Mouse (Mus musculus) MEL-GATA-1-ER (cell line): ENCODE results near the gene 1810037I17Rik.
A peak's percentile ranks its signal among the peaks of the same experiment; 100 is the strongest.

ENCODE experiments used
- DNase-seq: peaks from one replicate; pipeline ENCODE4 v3.0.0-alpha.2; 2012; ENCODE audit warnings: low read depth; ENCODE audit errors: extremely low read depth

The 1810037I17Rik gene

GRCm38 (mm10) chr3:122924009-122924914 is at the start of gene 1810037I17Rik:
1810037I17Rik (plus strand) TSS chr3:122924203.
- peak; percentile 79 for DNase-seq

- DNase-seq, result no peak
Observed at GRCm38 (mm10) chr3:122876870-122877269, 47.1 kb upstream of the 1810037I17Rik start.

GRCm38 (mm10) chr3:122877543-122877942 is 46.5 kb upstream of the 1810037I17Rik start:
- no peak for DNase-seq

GRCm38 (mm10) chr3:122878705-122879315 is 45.2 kb upstream of the 1810037I17Rik start:
- no peak for DNase-seq

GRCm38 (mm10) chr3:122887505-122888301 is 36.3 kb upstream of the 1810037I17Rik start:
- no peak for DNase-seq

GRCm38 (mm10) chr3:122888371-122888819 is 35.6 kb upstream of the 1810037I17Rik start:
- peak; percentile 6 for DNase-seq

GRCm38 (mm10) chr3:122894772-122895171 is 29.2 kb upstream of the 1810037I17Rik start, which contains the start of gene Fabp2:
Fabp2 (plus strand) TSS chr3:122895072.
- no peak for DNase-seq

- no peak for DNase-seq
Observed at GRCm38 (mm10) chr3:122895189-122895731, 28.7 kb upstream of the 1810037I17Rik start.

- no peak for DNase-seq
Observed at GRCm38 (mm10) chr3:122898254-122898653, 25.7 kb upstream of the 1810037I17Rik start.

GRCm38 (mm10) chr3:122903746-122904433 is 20.1 kb upstream of the 1810037I17Rik start:
- no peak for DNase-seq

- DNase-seq, result no peak
Observed at GRCm38 (mm10) chr3:122907841-122908240, 16.2 kb upstream of the 1810037I17Rik start.

- peak; percentile 42 for DNase-seq
Observed at GRCm38 (mm10) chr3:122915493-122915892, 8.5 kb upstream of the 1810037I17Rik start.

GRCm38 (mm10) chr3:122916191-122916680 is 7.8 kb upstream of the 1810037I17Rik start:
- DNase-seq, result no peak

- DNase-seq, result no peak
Observed at GRCm38 (mm10) chr3:122918672-122919071, 5.3 kb upstream of the 1810037I17Rik start.

- DNase-seq, result no peak
Observed at GRCm38 (mm10) chr3:122919260-122919659, 4.7 kb upstream of the 1810037I17Rik start, which contains the start of gene Gm10959. Gm10959 (minus strand) TSS chr3:122919360.

GRCm38 (mm10) chr3:122920572-122921435 is 3.2 kb upstream of the 1810037I17Rik start:
- DNase-seq, result peak; percentile 60

GRCm38 (mm10) chr3:122921676-122922527 is 2.1 kb upstream of the 1810037I17Rik start:
- DNase-seq, result no peak

GRCm38 (mm10) chr3:122923147-122923546 is 856 bp upstream of the 1810037I17Rik start:
- peak; percentile 72 for DNase-seq
